Mouse (Mus musculus): ENCODE measurements around the gene Brms1.
"Not testable (repeated sequence)": the region's sequence is repeated elsewhere in the genome, so short reads cannot be mapped to it uniquely, and the experiment has no call there.

The Brms1 gene

GRCm38 (mm10) chr19:5062446-5062845, 21.3 kb downstream of the Brms1 start:
- DNase-seq (ENCODE audit: low read depth, low spot score) = no peak

- DNase-seq (ENCODE audit: low read depth, low spot score) = no peak
These were observed 23.9 kb downstream of the Brms1 start for GRCm38 (mm10) chr19:5065104-5065503.

DNA sequence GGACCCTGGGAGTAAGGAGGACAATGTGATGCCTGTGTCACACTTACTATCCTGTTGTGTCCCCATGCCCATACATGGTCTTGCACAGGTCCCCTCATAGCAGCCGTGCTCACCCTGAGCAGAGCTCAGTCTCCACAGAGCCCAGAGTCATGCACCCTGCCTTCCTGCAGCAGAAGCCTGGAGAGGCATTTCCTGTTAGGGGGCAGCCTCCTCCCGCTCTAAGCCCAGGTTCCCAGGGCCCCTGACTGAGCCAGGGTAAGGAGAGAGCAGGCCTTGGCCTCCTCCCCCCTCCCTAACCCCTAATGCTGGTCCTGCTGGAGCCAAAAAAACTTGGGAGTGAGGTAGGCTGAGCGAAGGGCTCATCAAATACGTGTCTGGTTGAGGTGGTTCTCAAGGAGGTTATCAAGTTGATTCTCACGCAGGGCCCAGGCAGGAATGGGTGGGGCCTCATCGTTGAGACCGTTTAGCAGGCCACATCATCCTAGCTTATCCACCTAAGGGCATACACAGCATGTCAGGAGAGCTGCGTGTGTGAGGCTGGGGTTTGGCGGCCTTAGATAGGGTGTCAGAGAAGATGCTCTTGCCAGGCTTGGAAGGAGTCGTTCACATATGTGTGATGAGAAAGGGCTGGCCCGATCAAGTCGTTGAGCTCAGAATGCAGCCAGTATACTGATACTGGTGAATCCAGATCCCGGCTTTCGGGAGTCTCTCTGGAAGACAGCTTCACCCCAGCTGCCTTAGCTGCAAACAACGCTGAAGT, 26.1 kb downstream of the Brms1 start:
- DNase-seq (ENCODE audit: low read depth, low spot score) = no peak

DNA sequence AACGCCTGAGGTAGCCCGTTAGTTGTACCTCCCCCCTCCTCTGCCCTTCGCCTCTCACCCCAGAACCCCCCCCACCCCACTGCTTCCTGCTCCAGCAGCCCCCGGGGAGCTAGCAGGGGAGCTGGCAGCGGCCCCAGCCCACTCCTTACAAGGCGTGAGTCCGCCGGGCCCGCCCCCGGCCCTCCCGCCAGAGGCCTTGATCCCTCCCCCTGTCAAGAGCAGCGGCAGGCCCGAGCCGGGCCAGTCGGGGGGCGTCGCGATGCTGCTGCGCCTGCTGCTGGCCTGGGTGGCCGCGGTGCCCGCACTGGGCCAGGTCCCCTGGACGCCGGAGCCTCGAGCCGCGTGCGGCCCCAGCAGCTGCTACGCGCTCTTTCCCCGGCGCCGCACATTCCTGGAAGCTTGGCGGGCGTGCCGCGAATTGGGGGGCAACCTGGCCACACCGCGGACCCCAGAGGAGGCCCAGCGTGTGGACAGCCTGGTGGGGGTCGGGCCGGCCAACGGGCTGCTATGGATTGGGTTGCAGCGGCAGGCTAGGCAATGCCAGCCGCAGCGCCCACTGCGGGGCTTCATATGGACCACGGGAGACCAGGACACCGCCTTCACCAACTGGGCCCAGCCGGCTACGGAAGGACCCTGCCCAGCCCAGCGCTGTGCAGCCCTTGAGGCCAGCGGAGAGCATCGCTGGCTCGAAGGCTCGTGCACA, 26.9 kb downstream of the Brms1 start, which contains the start of gene Cd248:
TSS of gene Cd248 (plus strand) at position 212 of the 703 bp plus-strand sequence.
- no peak for DNase-seq (ENCODE audit: low read depth, low spot score)

GRCm38 (mm10) chr19:5068570-5069234, 27.5 kb downstream of the Brms1 start:
- no peak for DNase-seq (ENCODE audit: low read depth, low spot score)

GRCm38 (mm10) chr19:5069486-5069885, 28.3 kb downstream of the Brms1 start:
- DNase-seq (ENCODE audit: low read depth, low spot score) = no peak

- no peak for DNase-seq (ENCODE audit: low read depth, low spot score)
These were observed 28.8 kb downstream of the Brms1 start for GRCm38 (mm10) chr19:5069978-5070377.

- no peak for DNase-seq (ENCODE audit: low read depth, low spot score)
These were observed 29.9 kb downstream of the Brms1 start for GRCm38 (mm10) chr19:5071077-5071476.

DNA sequence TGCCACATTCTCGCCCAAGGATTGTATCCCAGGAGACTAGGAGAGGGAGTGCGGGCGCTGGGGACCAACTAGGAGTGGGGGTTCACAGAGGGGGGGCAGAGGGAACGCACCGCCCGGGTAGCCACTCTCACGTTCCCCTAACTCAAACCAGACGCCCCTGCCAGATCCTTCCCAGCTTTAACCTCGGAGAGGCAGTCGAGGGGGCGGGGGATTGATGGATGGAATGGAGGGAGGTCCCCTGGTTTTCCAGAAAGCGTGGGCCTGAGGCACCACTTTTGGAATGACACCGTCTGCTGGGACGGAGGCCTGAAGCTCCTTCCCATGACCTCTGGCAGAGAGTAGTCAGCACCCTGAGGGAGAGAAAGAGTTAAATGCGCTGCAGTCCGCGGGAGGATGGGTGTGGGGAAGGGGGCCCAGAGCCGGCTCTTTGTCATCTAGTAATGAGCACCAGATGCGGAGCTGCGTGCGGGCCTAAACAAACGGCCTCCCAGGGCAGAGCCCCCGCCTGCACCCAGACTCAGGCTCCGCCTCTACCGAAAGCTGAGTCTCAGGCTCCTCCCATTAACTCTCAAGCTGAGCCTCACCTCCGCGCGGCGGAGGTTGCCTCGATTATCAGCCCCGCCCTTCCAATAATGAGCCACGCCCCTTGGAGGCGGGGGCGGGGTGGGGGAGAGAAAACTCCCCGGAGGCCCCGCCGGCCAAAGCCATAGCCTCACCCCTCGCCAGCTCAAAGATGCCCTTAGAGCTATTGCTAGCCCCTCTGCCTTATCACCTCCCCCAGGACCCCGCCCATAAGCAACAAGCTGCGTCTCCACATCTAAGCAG, 30.6 kb downstream of the Brms1 start:
- DNase-seq (ENCODE audit: low read depth, low spot score) = no peak

DNA sequence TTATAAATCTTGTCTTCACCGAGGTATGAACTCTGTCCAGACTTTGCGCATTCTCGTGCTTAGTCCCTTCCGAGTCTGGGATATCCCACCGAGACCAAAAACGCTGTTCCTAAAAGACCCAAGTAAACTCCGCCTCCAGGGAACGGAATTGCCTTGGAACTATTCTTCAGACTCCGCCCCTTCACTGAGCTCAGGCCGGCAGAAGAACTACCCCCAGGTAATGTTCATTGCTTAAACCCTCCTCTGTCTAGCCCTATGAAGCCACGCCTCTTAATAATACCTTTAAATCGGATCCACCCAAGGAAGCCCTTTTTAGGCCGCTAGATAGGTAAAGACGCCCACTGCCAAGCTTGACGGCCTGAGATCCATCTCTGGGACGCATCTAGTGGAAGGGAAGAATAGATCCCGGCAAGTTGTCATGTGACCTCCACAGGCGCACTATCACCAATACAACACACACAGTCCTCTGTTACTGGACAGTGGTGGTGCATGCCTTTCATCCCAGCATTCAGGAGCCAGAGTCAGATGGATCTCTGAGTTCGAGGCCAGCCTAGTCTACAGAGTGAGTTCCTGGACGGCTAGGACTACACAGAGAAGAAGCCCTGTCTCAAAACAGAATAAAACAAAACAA, 31.4 kb downstream of the Brms1 start:
- no peak for DNase-seq (ENCODE audit: low read depth, low spot score)

DNA sequence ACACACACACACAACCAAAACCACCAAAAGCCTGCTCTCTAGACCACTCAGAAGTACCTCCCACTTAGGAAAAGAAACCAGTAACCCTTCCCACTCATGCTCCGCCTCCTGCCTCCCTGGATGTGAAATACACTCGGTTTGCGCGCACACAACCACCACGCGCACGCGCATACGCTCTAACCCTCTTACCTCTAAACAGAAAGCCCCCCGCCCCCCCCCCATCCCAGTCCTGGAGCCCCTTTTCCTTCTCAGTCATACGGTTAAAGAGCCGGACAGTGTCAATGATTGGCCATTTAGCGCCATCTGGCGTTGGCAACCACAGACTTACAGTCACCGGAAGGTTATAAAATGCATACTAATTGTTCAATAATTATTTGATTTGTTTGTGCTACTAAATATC, 31.9 kb downstream of the Brms1 start:
- DNase-seq (ENCODE audit: low read depth, low spot score) = no peak

GRCm38 (mm10) chr19:5073518-5073917, 32.4 kb downstream of the Brms1 start:
- no peak for DNase-seq (ENCODE audit: low read depth, low spot score)

DNA sequence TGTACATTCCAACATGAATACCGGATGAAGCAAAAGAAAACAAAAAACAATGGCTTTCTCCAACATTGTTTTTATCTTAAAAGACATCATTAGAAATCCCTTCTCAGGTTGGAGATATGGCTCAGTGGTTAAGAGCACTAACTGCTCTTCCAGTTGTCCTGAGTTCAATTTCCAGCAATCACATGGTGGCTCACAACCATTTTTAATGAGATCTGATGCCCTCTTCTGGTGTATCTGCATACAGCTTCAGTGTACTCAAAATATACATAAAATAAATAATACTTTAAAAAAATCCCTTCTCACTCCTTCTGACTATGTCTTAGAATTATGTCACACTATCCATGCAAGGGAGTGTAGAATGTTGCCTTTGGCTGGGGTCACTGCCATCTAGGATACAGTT, 38.1 kb downstream of the Brms1 start:
- no peak for DNase-seq (ENCODE audit: low read depth, low spot score)

DNA sequence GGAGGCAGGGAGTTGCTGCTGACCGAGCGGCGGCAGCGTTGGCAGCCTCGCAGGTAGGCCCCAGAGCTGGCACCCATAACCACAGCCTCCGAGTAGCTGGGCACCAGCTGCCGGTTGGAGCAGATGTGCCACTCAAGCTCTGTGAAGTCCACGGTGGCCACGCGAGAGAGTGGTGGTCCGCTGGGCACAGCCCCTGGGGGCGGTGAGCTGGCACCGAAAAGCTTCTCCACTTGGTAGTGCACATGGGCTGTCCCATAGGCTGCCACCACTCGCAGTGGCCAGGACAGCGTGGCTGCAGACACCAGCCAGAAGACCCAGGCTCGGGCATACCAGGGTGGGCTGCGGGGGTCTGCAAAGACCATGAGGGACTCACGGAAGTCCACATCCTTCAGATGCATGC, 40.9 kb downstream of the Brms1 start:
- DNase-seq (ENCODE audit: low read depth, low spot score) = no peak

DNA sequence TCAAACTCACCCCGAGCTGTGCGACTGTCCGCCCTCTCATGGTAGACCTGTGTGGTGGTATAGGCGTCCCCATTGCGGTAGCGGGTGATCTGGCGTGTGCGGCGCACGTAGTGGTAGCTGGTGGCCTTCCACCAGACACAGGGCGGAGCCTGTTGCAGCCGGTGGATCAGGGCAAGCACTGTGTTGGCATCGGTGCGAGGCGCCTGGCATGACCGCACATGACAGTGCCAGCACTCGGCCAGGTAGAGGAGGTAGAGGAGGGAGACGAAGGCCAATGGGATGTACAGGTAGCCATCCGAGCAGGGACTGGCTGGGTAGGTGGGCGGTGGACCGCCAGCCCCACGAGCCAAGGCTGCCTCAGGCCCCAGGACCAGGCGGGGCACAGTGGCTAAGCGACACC, 41.4 kb downstream of the Brms1 start:
- DNase-seq (ENCODE audit: low read depth, low spot score) = no peak

DNA sequence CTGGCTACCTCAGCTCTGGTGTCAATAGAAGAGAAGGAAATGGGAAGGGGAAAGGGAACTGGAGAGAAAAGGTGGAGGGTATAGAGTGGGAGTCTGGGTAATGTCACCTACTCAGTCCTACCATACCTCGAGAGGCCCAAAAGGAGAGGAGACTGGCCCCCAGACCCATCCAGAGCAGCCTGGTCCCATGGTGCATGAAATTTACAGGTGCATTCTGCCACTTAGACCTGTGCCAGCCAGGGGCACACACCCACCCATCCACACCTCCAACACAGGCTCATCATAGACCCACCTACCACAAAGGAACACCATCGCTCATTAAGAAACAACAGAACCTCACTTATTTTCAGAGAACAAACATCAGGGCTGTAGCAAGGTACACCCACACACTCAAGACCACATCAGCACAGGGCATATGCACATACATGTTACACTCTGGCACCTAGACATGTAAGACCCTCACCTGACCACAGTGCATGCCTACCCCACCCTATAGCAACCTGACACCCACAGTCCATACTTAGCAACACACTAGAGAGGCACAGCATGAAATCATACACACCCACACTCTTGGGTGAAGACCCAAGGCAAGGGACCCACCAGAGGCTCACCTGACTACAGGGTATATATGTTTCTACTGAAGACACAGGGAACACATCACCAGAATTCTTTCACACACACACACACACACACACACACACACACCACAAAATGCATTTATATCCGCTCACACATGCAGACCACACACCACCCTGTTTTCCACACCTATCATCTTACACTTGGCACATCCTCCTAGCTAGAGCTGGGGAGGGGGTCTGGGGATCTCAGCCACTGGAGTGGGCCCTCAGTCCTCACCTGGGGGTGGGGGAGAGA, 43.0 kb downstream of the Brms1 start:
- DNase-seq (ENCODE audit: low read depth, low spot score) = no peak

- DNase-seq (ENCODE audit: low read depth, low spot score) = no peak
These were observed 43.6 kb downstream of the Brms1 start for GRCm38 (mm10) chr19:5084834-5085144.

- DNase-seq (ENCODE audit: low read depth, low spot score) = no peak
These were observed 44.1 kb downstream of the Brms1 start, which contains the start of gene Tmem151a for GRCm38 (mm10) chr19:5085145-5085863. Tmem151a (minus strand) TSS chr19:5085531.

DNA sequence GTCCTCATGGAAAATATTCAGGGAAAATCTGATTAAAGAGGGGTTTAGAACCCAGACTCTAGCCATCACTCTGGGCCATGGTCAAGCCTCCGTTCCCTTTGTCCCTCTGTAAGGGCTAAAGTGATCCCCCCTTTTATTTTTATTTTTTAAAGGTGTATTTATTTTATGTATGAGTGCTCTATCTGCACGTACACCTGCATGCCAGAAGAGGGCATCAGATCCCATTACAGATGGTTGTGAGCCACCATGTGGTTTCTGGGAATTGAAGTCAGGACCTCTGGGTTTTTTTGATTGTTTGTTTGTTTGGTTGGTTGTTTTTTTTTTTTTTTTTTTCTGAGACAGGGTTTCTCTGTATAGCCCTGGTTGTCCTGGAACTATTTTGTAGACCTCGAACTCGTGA, 45.4 kb downstream of the Brms1 start:
- not testable (repeated sequence) for DNase-seq (ENCODE audit: low read depth, low spot score)

Data from retina, adult 2 months (tissue).